Mouse (Mus musculus) ES-Bruce4 (cell line): ENCODE results near the gene Meis2.

Experiments
- CTCF ChIP-seq: IDR thresholded peaks from one replicate; pipeline ENCODE4 v1.8.1; 2011; ENCODE audit warnings: low read depth, low read length
- EP300 ChIP-seq: IDR thresholded peaks from 2 replicates; pipeline ENCODE4 v1.6.1; 2011; ENCODE audit warnings: low read depth, low read length; ENCODE audit not compliant: insufficient read depth
- POLR2A ChIP-seq: IDR thresholded peaks from one replicate; pipeline ENCODE4 v1.8.1; 2011; ENCODE audit warnings: low read length; ENCODE audit not compliant: insufficient read depth

DNA sequence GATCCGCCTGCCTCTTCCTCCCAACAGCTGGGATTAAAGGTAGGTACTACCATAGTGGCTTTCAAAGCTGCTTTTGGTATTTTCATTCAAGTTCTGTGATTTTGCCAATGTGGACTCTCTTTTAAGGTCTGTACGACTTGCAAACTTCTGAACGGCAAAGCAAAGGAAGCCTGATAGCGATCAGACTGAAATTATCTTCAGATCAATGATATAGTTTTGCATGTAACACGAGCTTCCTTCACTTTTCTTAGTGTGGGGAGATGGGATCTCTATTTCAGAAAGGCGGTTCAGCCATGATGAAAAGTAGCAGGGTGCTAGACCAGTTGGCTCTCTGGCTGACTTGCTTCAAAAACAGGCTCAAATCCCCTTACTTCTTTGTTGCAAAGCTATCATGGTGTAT is 76.4 kb downstream of the Meis2 start:
- TF ChIP-seq CTCF (no peak), POLR2A (no peak), EP300 (no peak)
